Mouse (Mus musculus) bone marrow macrophage, adult 2 months (primary cell): ENCODE data around the gene Rnf168.

Experiments used
- CTCF ChIP-seq: IDR thresholded peaks from 2 replicates; pipeline ENCODE4 v1.5.1; 2012; ENCODE audit warnings: low read depth, mild to moderate bottlenecking, low read length, moderate library complexity
- POLR2A ChIP-seq: IDR thresholded peaks from 2 replicates; pipeline ENCODE4 v1.6.1; 2012; ENCODE audit warnings: mild to moderate bottlenecking, low read depth, low read length, borderline replicate concordance

GRCm38 (mm10) chr16:32350776-32351175 is 73.5 kb downstream of the Rnf168 start:
- TF ChIP-seq POLR2A, result no peak
- TF ChIP-seq CTCF, result no peak
